Mouse (Mus musculus): Measurements from ENCODE around the gene Marc1.

GRCm38 (mm10) chr1:184771891-184772249 is 39.2 kb downstream of the Marc1 start:
- no peak for TF ChIP-seq CTCF (IDR thresholded peaks at IDR 0.05; ENCODE audit: low read depth)
- TF ChIP-seq EP300 (optimal IDR thresholded peaks at IDR 0.05) = no peak

Data from stomach, postnatal 0 days (tissue).